Mouse (Mus musculus) cerebellum, postnatal 14 days (tissue): ENCODE results near the gene Slc12a1.

Source experiments
- DNase-seq, 2 experiments: peaks; one replicate each; pipeline ENCODE4 v3.0.0; 2021; ENCODE audit warnings: mixed read lengths in 2 of 2

Gene Slc12a1

DNA sequence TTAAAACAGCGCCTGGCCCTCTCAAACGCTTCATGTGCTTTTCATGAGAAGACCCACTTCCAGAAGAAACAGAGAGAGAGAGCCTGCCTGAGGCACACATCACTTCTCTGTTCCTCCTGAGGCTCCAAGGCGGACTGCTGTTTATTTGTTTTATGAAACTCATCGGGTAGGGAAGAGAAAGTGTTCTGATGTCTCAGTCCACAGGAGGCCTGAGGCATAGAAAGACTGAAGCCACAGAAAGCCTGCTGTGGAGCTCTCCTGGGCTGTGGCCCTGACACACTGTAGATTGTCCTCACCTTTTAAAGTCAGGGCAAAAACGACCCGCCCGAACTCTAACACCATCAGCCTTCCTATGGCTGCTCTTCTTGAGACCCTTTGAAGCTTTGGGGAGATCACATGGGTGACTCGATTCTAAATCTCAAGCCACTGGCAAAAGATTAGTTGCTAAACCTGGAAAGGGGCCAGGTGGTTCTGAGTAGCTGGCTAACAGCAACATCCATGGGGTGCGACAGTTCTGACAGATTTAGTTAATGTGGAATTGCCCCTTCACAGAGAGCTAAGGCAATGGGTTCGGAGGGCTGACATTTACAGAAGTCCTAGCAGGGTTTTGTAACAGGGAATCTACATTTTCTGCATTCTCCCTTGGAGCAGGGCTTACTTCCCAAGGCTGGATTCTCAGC lies 59.7 kb downstream of the Slc12a1 start:
- DNase-seq: peak; percentile 32 to 49

DNA sequence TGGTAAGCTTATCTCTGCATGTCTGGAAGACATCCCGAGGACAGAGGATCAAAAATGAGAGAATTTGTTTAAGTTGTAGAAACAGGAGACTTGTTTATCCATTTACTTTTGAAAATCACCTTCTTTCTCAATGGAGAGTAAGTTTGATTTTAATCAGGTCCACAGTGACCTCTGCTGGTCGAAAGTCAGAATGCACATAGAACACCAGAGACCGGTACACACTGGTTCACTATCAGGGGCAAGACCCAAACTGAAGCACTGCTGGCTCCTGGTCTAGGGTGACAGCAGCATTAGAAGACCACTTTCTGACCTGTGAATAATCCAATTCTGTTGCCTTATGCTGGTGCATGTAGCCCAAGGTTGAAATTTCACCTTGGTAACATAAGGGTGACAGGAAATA lies 62.3 kb downstream of the Slc12a1 start:
- peak; percentile 89 to 94 for DNase-seq

DNA sequence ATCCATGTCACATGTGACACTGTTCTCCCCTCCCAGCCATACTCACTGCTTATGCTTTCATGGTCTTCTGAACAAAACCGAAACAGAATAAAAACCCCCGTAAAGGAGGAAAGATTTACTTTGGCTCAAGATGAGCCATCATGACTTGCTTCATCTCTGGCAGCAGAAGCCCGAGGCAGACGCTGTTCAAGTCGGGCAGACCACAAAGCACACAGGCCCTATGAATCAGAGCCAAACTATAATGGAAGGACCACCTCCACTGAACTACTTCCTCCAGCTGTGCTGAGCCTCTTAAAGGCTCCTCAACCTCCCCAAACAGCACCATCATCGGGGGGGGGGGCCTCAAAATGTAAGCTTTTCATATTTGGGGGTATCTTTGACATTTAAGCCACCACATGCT lies 65.0 kb downstream of the Slc12a1 start:
- no peak for DNase-seq

DNA sequence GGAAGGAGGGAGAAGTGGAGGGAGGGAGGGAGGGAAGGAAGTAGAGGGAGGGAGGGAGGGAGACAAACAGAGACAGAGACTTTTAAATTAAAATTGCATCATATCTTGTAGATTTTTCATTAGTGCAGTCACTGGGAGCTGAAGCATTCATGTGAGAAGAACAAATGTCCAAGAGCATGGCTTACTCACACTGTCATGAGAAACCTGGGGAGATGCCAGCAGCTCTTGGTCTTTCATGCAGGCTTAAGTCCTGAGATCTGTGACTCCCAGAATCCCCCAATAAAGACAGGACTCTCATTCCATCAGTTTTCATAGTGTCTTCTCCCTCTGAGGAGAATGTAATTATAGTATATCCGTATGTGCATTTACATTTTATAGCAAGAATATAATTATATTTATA lies 66.3 kb downstream of the Slc12a1 start:
- DNase-seq: peak; percentile 52 to 71

GRCm38 (mm10) chr2:125219268-125219667 lies 67.0 kb downstream of the Slc12a1 start:
- no peak for DNase-seq

GRCm38 (mm10) chr2:125221673-125222072 lies 69.4 kb downstream of the Slc12a1 start:
- no peak for DNase-seq

DNA sequence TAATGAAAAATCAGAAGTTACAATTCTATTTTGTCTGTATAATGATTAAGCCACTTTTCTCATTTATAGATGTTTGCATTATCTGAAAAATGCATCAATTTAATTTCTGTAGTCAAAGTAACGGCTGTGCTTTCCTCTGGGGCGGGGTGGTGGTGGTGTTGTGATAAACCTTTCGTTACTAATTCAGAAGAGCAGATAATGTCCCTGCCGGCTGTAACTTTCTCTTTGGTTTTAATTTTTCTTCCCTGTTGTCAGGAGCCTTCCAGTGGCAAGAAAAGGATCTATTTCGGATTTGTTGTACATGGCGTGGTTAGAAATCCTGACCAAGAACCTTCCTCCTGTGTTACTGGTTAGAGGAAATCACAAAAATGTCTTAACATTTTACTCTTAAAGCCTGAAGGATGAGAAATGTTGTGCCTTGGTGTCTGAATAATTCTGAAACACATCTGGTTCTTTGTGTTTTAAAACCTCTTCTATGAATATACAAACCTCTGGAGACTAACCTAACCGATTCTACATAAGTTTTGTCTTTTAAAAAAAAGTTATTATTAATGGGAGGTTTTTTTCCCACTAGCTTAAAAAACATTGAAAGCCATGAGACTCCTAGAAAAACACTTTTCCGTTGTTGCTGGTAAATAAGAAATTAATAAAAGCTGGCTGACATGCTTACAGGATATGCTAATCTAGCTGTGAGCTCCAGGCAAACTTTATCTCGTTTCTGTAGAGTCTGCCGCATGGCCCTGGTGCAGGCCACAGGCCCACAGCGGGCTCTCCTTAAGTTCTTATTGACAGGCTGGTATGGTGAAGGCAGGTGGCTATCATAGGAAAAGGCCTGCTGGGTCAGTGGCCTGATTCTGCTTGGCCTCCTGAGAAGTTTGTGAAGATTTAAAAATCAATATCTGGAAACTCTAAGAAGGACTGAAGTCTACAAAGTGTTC lies 76.4 kb downstream of the Slc12a1 start:
- DNase-seq: no peak

DNA sequence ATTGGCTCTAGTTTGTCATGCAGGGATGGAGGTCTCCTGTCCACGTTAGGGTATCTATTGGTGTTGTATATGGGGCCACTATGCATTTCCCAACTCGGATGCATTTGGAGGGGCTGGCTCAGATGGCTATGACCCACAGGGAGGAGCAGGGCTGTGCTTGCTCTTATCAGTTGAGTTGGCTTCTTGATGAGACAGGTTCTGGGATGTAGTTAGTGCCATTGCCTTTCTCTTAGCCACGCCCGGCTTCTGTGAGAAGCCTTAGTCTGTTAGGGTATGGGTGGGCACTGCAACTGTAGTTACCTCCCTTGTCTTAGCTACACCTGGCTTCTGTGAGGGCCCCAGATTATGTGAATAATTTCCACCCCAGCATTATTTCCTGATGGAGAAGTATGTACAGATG lies 79.9 kb downstream of the Slc12a1 start:
- DNase-seq: no peak

GRCm38 (mm10) chr2:125233537-125233936 lies 81.2 kb downstream of the Slc12a1 start:
- no peak for DNase-seq

GRCm38 (mm10) chr2:125234049-125234448 lies 81.7 kb downstream of the Slc12a1 start:
- DNase-seq: no peak

DNA sequence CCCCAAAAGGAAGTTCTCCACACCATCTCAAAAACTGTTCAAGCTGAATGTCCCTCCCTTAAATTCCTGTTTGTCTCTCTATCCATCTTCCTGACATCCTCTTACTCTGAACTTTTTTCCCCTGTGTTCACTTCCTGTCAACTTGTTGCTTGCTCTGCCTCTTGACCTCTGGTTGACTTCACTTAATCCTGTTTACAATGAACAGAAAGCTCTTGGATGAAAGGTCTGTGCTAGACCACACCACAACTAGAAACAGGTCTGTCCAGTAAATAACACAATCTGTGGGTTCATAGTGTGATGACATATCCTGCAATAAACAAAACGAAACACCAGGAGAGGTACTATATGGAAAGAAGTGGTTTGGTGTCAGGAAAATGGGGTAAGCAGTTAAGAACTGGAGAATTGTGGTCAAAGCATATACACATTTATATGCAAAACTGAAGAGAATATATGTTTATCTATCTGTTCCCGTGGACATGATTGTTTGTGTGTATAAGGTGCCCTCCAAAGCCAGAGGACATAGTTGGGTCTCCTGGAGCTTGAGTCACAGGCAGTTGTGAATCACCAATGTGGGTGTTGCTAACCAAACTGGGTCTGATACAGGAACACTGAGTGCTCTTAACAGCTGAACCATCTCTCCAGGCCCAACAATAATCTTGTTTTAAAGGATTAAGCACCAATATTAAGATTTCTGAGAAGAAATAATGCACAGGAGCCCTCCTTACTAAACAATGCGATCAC lies 93.4 kb downstream of the Slc12a1 start:
- no peak for DNase-seq

DNA sequence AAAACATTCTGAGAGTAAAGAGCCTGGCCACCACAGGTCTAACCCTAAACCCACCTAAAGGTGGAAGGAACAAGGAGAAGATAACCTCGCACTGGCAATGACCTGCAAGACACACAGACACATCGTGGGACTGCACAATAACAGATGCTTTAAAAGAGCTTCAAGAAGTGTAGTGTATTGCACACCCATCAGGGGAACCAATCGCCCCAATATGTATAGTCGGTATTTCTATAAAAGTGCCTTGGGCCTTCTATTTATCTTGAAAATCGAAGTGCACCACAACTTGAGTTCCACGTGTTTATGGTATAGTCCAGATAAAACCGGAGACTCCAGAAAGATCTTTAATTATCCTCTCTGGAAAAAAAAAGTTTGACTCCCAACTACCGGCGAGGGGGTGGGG lies 94.4 kb downstream of the Slc12a1 start:
- DNase-seq: no peak

DNA sequence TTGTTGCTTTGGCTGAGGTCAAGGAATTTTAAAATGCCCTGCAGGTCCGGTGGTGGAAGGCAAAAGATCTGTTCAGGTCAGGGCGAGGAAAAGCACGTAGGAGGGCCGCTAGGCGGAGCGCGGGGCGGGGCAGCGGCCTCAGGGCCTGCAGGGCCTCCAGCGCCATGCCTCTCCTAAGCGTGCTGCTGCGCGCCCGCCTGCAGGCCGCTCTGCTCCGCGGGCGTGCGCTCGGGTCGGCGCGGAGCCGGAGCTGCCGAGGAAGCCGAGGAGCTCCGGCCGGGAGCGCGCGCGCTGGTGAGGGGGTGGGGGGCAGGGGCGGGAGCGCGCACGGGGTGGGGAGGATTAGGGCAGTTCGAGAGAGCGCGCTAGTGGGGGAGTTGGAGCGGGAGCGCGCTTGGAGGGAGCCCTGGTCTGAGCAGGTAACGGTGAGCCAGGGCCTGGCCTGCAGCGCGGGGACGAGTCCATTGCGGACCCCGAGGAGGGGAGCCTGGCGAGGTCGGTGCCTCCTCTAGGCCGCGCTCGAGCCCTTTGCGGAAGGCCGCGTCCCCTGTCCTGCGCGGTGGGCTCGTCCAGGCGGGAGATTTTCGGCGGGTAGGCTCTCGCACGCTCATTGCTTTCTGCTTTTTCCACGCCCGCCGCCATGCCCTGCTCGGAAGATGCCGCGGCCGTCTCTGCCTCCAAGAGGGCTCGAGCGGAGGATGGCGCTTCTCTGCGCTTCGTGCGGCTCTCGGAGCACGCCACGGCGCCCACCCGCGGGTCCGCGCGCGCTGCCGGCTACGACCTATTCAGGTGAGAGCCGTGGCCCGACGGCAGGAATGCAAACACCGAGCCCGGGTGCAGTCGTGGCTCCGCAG lies 95.0 kb downstream of the Slc12a1 start, which contains the start of gene Dut:
Gene Dut, plus strand, starts transcription at position 83 of the 854 bp plus-strand sequence.
- peak; percentile 97 to 98 for DNase-seq

DNA sequence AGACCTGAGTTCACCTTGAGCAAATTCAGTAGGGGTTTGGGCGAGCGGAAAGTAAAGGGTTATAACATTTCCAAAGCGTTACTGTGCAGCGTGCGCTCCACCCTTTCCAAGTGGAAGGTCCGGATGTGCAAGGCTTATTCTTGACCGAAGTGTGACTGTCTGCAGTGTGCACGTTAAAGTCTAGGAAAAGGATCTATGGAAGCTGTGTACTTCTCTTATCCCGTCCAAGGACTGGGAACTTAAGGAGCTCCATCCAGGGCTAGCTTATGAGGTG lies 95.6 kb downstream of the Slc12a1 start:
- no peak for DNase-seq

DNA sequence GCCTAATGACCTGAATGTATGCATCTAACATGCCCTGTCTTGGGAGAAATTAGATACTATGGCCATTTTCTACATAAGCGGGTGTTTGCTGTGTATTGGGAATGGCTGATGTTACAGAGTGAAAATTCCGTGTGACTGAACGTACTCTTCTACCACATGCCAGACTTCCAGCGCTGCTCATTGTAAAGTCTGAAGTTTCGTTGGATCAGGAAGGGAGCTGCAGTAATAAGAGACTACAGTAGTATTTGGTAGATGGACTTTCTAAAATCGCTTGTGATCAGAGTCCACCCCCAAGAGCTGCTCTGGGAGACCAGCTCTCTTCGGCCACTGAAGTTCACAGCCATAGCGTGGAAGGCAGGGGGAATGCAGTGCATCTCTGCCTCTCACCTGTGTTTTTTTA lies 96.0 kb downstream of the Slc12a1 start:
- DNase-seq: peak in 1 of 2 experiments; percentile 21

- no peak for DNase-seq
Measured at GRCm38 (mm10) chr2:125249339-125249738, 97.0 kb downstream of the Slc12a1 start.

GRCm38 (mm10) chr2:125249874-125250273 lies 97.6 kb downstream of the Slc12a1 start:
- no peak for DNase-seq

DNA sequence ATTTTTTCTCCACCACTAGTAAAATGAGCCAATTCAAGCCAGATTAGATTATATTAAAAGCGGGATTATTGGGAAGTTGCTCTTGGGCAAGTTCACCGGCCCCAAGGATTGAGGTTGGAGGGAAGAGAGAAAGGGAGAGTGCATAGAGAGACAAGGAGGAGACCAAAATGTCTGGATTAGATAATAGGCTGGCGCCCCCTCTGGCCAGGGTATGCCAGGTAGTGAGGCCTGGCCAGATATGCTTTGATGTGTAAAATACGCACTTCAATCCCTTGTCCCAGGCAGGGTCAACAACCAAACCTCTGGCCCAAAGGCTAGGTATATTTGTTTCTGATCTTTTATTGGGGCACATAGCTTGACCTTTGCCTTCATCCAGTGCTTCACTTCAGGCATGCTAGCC lies 99.5 kb downstream of the Slc12a1 start:
- DNase-seq: peak in 1 of 2 experiments; percentile 18

DNA sequence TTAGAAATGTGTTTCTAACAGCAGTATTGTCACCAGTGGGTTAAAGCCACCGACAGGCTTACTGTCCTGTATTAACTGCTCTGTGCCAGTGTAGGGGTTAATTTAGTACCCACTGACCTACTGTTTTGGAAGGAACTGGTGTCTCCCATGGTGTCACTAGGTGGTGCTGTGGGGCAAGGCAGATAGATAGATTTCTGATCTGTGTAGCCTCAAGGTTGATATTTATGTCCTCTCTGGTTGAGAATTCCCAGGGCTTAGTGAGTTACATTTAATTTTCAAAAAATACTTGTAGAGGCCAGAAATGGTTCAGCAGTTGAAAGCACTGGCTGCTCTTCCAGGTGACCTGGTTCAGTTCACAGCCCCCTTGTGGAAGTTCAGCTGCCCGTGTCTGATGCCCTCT lies 100.0 kb downstream of the Slc12a1 start:
- peak; percentile 66 to 79 for DNase-seq

DNA sequence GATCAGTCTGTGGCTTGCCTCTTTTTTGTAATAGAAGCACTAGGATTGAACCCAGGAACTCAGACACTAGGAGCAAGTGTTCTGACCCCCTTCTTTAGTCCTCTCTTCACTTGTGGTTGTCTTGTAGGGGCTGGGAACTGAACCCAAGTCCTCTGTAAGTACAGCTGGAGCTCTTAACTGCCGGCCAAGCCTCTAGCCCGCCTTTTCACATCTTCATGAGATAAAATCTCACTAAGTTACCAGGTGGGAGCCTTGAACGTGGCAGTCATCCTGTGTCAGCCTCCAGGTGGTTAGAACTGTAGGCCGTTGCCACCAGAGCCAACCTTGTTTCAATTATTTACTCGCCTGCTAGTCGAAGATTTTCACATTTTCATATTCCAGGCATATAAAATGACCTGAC lies 101.4 kb downstream of the Slc12a1 start:
- DNase-seq: no peak

GRCm38 (mm10) chr2:125254630-125255029 lies 102.3 kb downstream of the Slc12a1 start:
- DNase-seq: no peak

GRCm38 (mm10) chr2:125255886-125256285 lies 103.6 kb downstream of the Slc12a1 start:
- no peak for DNase-seq
